Mouse (Mus musculus): ENCODE measurements around the gene Mrs2. TPM values are rescaled to one million over a fixed set of nuclear protein-coding genes. Genes with fewer than 3 reads are reported as not detected.
A peak's percentile ranks its signal among the peaks of the same experiment; 100 is the strongest.

Mrs2 gene
- 10 to 100 TPM; 57.5 to 74.4 TPM for total RNA-seq (2021)
- long read RNA-seq, experiment 1, full-length matches to known transcripts: 8 of 17 reads
- long read RNA-seq, experiment 1, partial matches to known transcripts: 2 of 17 reads
- long read RNA-seq, experiment 1, other reads (novel, unspliced or antisense): 7 of 17 reads
- long read RNA-seq, experiment 2, full-length matches to known transcripts: 12 of 28 reads
- long read RNA-seq, experiment 2, partial matches to known transcripts: 5 of 28 reads
- long read RNA-seq, experiment 2, other reads (novel, unspliced or antisense): 11 of 28 reads

DNA sequence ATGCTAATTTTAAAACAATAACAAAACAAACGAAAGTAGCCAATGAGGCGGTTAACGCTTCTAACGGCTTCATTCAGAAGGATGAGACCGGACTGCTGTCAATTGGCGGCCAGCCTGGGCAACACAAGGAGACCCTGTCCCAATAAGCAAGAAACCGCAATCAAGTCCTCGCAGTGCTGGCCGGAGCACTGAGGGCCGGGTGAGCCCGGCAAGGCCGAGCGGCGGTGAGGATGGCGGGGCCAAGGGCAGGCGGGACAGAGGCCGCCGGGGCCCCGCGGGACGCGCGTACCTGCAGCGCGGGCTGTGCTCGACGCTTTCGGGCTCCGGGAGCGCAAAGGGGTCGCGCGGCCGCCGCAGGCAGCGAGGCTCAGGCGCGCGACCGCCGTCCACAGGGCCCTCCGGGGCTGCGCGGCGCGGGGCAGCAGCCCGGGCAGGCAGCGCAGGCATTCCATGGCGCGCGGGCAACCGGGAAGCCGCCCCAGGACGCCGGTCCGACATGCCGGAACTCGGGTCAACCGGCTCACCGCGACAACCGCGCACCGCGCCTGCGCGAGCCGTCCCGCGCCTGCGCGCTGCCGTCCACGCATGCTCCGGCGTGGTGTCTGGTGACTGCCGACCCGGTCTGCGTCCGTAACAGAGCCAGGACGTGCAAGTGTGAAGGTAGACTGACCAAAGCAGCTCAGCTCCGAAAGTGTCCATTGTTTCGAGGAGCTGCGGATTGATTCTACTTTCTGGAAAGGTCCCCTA lies at the start of gene Mrs2:
TSS of gene Mrs2 (minus strand) at position 587 of the 747 bp plus-strand sequence.
- DNase-seq (ENCODE audit: low spot score in 2 of 2): peak; percentile 76 to 78

- DNase-seq (ENCODE audit: low spot score in 2 of 2): no peak
Observed at GRCm38 (mm10) chr13:25069765-25070164, 49.6 kb upstream of the Mrs2 start.

- DNase-seq (ENCODE audit: low spot score in 2 of 2): no peak
Observed at GRCm38 (mm10) chr13:25067183-25067582, 47.0 kb upstream of the Mrs2 start.

DNA sequence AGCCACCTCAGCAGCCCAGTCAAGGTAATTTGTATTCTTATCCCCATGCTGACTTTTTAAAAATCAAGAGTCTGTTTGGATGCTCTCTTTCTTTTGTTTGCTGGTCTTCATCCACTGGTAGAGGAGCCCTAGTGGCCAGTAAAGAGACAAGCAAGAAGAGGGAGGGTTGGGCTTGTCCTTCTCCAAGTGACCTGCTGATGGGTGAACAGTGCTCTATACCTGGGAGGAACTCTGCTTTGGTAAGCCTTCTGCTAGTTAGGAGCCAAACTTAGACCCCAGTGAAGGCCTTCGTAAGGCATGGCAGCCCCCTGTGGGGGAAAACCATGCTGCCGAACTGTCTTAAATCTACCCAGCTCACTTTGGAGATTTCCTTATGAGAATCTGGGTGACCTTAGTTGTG lies 46.5 kb upstream of the Mrs2 start:
- no peak for DNase-seq (ENCODE audit: low spot score in 2 of 2)

DNA sequence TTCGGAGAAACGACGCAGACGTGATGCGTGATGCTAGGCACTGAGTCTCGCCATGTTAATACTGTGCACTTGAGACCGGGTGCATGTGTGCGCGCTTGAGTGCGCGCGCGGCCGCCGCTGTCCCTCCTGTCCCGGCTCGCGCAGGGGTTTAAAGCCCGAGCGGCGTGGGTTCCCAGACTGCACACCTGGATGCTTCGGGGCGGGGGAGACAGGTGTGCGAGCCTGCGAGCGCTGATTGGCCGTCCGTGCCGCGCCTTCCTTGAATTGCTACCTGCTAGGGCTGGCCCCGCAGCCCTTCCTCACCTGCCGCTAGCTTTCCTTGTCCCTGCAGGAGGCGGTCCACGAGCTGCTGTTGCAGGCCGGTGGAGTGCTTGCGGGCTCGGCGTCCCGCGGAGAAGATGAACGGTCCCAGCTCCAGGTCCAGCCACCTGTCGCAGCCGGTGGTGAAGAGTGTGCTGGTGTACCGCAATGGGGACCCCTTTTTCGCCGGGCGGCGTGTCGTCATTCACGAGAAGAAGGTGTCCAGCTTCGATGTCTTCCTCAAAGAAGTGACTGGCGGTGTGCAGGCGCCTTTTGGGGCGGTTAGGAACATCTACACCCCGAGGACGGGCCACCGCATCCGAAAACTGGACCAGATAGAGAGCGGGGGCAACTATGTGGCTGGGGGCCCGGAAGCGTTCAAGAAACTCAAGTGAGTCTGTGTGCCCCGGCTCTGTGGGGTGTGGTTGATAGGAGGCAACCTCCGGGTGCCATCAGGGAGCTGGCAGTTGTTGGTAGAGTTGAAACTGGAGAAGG lies 35.9 kb upstream of the Mrs2 start, which contains the start of gene Dcdc2a:
TSS of gene Dcdc2a (plus strand) at position 132 of the 795 bp plus-strand sequence.
- no peak for DNase-seq (ENCODE audit: low spot score in 2 of 2)

DNA sequence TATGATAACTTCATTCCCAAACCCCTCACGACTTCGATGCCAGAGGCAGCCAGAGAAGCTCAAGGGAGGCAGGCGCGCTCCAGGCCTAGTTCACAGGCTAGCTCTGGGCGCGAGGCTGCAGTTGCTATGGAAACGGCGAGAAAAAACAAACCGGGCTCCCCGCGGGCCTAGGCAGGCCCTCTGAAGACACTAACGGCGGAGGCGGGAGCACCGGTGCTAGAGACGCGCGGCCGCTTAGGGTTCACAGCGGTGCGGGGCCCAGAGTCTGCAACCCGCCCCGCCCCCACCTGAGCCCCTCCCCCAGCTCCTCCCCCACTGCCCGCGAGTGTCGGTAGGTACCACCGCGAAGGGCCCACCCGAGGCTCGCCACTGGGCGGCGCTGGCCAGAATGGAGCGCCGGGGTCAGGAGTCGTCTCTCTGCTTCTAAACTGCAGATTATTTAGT lies 35.0 kb upstream of the Mrs2 start:
- peak; percentile 14 to 35 for DNase-seq (ENCODE audit: low spot score in 2 of 2)

- DNase-seq (ENCODE audit: low spot score in 2 of 2): no peak
Observed at GRCm38 (mm10) chr13:25052671-25053070, 32.5 kb upstream of the Mrs2 start.

DNA sequence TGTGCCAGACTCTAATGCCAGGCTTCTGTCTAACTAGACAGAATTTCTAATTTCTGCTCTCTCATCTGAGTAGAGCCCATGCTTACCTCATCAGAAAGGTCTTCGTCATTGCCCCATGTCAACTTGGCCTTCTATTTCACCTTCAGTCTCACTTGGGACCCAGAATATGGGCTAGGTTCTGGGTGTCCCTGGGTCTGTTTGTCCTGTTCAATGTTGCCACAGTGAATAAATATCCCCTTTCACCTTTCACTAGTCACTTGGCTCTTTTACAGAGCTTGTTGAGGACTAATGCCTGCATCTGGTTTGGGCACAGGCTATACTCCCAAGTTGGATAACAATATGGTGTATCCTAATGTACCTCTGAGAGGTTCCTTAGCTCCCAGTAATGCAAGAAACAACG lies 19.3 kb upstream of the Mrs2 start:
- DNase-seq (ENCODE audit: low spot score in 2 of 2): no peak

GRCm38 (mm10) chr13:25027114-25027425 lies 6.9 kb upstream of the Mrs2 start:
- DNase-seq (ENCODE audit: low spot score in 2 of 2): no peak

DNA sequence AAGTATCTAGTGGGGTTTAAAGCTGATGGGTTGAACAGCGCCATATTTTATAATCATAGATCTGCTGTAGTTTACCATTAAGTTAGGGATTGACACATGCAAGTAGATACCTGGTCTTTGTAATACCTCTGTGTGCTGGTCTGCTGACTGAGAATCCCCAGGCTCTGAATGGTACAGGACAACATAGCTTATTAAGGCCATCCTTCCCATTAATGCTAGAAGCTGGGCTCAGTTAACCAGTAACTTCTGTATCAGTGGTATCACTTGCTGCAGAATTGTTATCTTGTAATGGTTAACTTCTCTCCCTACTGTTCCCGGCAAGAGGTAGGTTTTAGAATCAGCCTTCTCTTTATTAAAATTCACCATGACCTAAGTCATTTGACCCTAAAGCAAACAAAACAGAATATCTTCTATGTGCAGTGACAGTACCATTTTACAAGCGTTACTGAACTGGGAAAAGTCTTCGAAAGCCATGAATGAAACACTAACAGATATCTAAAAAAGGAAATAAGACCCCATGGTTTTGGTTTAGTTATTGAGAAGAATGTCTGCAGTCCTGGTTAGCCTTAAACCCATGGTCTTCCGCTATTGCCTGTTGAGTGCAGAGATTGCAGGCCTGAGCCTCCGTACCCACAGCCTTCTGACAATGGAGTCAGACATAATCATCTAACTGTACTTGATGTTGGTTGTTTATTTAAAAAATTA lies 6.4 kb upstream of the Mrs2 start:
- no peak for DNase-seq (ENCODE audit: low spot score in 2 of 2)

GRCm38 (mm10) chr13:25024655-25025054 lies 4.5 kb upstream of the Mrs2 start:
- DNase-seq (ENCODE audit: low spot score in 2 of 2): no peak

- DNase-seq (ENCODE audit: low spot score in 2 of 2): no peak
Observed at GRCm38 (mm10) chr13:25023129-25023528, 3.0 kb upstream of the Mrs2 start.

DNA sequence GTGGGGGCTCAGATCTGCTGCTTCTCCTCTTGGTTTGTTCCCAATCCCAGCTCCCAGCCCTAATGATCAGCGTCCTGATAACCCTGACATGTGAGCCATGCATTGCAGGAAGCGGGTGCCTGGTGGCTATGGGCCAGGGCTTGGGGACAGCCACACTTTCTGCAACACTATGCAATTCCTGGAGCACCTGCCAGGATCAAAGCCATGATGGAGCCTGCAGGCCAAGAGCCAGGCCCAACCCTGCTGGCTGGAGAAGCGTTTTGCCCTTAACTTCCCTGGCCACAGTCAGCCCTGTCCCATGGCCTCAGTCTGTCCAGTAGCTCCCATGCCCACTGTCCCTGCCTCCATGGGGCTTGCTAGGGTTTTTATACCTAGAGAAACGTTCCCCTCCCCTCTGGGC lies 2.2 kb upstream of the Mrs2 start:
- no peak for DNase-seq (ENCODE audit: low spot score in 2 of 2)

- no peak for DNase-seq (ENCODE audit: low spot score in 2 of 2)
Observed at GRCm38 (mm10) chr13:25020540-25020892, 337 bp upstream of the Mrs2 start.

GRCm38 (mm10) chr13:25018316-25018715 lies 1.9 kb downstream of the Mrs2 start:
- DNase-seq (ENCODE audit: low spot score in 2 of 2): no peak

DNA sequence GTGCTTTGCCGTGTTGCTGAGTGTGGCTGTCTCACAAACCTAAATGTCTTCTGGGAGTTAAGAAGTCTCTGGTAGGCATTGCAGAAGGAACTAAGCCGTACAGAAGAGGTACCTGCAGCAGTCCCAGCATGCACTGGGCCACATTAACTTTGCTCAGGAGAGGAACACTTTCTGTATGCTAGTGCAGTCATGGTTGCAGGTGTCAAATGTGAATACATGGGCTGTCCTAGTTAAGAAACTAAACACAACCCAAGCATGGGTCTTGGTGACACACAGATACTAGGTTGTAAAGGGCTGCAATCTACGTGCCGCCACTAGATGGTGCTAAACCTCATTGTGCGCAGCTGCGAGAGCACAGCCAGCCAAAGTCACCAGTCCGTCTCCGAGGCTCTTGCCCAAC lies 13.1 kb downstream of the Mrs2 start:
- no peak for DNase-seq (ENCODE audit: low spot score in 2 of 2)

GRCm38 (mm10) chr13:25002965-25003364 lies 17.2 kb downstream of the Mrs2 start:
- DNase-seq (ENCODE audit: low spot score in 2 of 2): no peak

GRCm38 (mm10) chr13:24999538-24999937 lies 20.6 kb downstream of the Mrs2 start:
- DNase-seq (ENCODE audit: low spot score in 2 of 2): no peak

GRCm38 (mm10) chr13:24993160-24993559 lies 27.0 kb downstream of the Mrs2 start:
- no peak for DNase-seq (ENCODE audit: low spot score in 2 of 2)

DNA sequence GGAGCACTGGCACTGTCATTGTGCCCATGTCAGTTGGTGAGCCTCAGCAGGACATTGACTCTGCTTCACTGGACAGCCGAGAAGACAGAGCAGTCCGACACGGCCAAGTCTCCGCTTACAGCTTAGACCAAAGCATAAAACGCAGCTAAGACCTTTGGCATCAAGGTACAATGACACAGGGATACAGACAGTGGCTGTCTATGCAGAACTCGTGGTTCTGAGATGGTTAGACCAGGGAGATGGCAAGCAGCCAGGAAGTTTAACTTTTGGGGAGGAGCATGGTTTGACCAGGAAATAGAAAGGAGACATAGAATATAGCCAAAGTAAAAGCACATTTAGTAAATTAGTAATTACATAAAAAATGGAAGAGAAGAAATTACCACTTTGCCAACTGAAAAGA lies 31.2 kb downstream of the Mrs2 start:
- DNase-seq (ENCODE audit: low spot score in 2 of 2): no peak

DNA sequence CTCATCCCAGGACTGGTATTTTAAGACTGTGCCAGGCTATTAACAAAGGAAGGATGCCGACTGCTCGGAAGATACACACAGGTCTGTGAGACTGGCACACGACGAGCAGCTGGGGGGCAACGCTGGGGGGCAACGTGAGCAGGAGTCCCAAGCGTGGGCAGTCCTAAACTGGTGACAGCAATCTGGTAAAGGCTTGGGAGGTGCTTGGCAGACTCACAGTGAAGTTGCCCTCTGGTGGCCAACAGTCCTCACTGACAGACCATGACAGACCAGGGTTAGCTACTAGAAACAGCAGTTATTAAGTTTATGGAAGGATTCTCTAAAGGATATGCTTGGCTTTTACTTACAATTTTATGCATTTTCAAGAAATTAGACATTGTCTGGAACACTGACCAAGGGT lies 31.8 kb downstream of the Mrs2 start:
- DNase-seq (ENCODE audit: low spot score in 2 of 2): no peak

Data from adrenal gland, postnatal 4 days (tissue).